In genomic region chr7:83381381-83382181, GRCm38 (mm10) we compare ENCODE assay signal across 11 mouse cellular contexts.
DNase-seq lines count a peak whose midpoint lies in the region; ATAC-seq and TF ChIP-seq lines count a peak whose summit lies in the region.
"Had no signal": no experiment of that assay in that cellular context is flagged by ENCODE, and none has a peak within 500 bp of the region (broad histone marks: within the 10 kb centered on the region; RNA-seq: fewer than 3 reads in every experiment).

No protein-coding gene starts in this region.

- no peaks in the 10 kb centered on the region for H3K36me3 ChIP-seq in forebrain, embryonic 16.5 days (ENCODE audit: control insufficient read depth, insufficient read depth)
- no peaks in the 10 kb centered on the region for H3K36me3 ChIP-seq in forebrain, postnatal 0 days (ENCODE audit: insufficient read depth)
- H3K36me3 ChIP-seq in midbrain, embryonic 11.5 days (ENCODE audit: control insufficient read depth, insufficient read depth, low read length) = no peaks in the 10 kb centered on the region
- no peaks in the 10 kb centered on the region for H3K36me3 ChIP-seq in heart, embryonic 11.5 days (ENCODE audit: control insufficient read depth, insufficient read depth, low read length)

- H3K4me1 ChIP-seq in forebrain, embryonic 16.5 days (replicated peaks; ENCODE audit: control insufficient read depth, insufficient read depth, low read length) = peaks cover 6% of the 10 kb centered on the region
- H3K4me1 ChIP-seq in forebrain, postnatal 0 days (ENCODE audit: insufficient read depth) = no peaks in the 10 kb centered on the region; the same call in 1 of the 2 replicates
- H3K4me1 ChIP-seq in midbrain, embryonic 11.5 days (ENCODE audit: control insufficient read depth, insufficient read depth, low read length) = peaks cover 9% of the 10 kb centered on the region
- peaks cover 7% of the 10 kb centered on the region for H3K4me1 ChIP-seq in heart, embryonic 11.5 days (ENCODE audit: control insufficient read depth, insufficient read depth, low read length)

- DNase-seq in forebrain, postnatal 0 days = no peak
- DNase-seq in brain, adult 2 months (ENCODE audit: low read depth, low spot score) = peak; percentile 86
- peak; percentile 28 to 62 for DNase-seq in layer of hippocampus, adult 2 months (ENCODE audit: low spot score in 2 of 2)
- DNase-seq in midbrain, embryonic 11.5 days (ENCODE audit: low spot score, missing footprints) = no peak
- no peak for DNase-seq in liver
- DNase-seq: B cell, adult 2 months; kidney, postnatal 4 days had no signal

- no peak overlapping the region for H3K4me2 ChIP-seq in forebrain, embryonic 16.5 days (ENCODE audit: low read length)
- H3K4me2 ChIP-seq in forebrain, postnatal 0 days (ENCODE audit: low read depth) = no peak overlapping the region
- H3K4me2 ChIP-seq in midbrain, embryonic 11.5 days = no peak overlapping the region
- H3K4me2 ChIP-seq in heart, embryonic 11.5 days = no peak overlapping the region
- H3K4me2 ChIP-seq: liver, embryonic 11.5 days had no signal

- ATAC-seq in forebrain, embryonic 16.5 days = no peak
- ATAC-seq in forebrain, postnatal 0 days = no peak
- ATAC-seq in midbrain, embryonic 11.5 days (ENCODE audit: low FRiP score) = no peak
- ATAC-seq in heart, embryonic 11.5 days (replicated peaks; ENCODE audit: insufficient number of reproducible peaks, low FRiP score, low TSS enrichment) = no peak
- no peak for ATAC-seq in erythroblast, adult 5-6 weeks (replicated peaks; ENCODE audit: low FRiP score, poor library complexity, severe bottlenecking)

- no peak overlapping the region for H3K9ac ChIP-seq in forebrain, embryonic 16.5 days (replicated peaks; ENCODE audit: low read depth, low read length)
- H3K9ac ChIP-seq in forebrain, postnatal 0 days = no peak overlapping the region
- H3K9ac ChIP-seq in midbrain, embryonic 11.5 days (ENCODE audit: low read length) = no peak overlapping the region
- H3K9ac ChIP-seq in heart, embryonic 11.5 days (ENCODE audit: low read depth, low read length) = no peak overlapping the region

- WGBS in forebrain, embryonic 16.5 days = 60% methylated on average over 7 of the region's 7 CpGs
- 54% methylated on average over 7 of the region's 7 CpGs for WGBS in forebrain, postnatal 0 days
- WGBS in midbrain, embryonic 11.5 days = 67% methylated on average over 7 of the region's 7 CpGs
- 65% methylated on average over 7 of the region's 7 CpGs for WGBS in heart, embryonic 11.5 days (ENCODE audit: insufficient replicate concordance)

- no peak overlapping the region for H3K4me3 ChIP-seq in forebrain, embryonic 16.5 days (replicated peaks; ENCODE audit: low read length)
- no peak overlapping the region for H3K4me3 ChIP-seq in forebrain, postnatal 0 days (ENCODE audit: low read depth, low read length)
- peak overlapping the region; percentile 35; the same call in 1 of the 2 replicates for H3K4me3 ChIP-seq in layer of hippocampus, adult 2 months
- H3K4me3 ChIP-seq in midbrain, embryonic 11.5 days (ENCODE audit: low read depth, low read length) = no peak overlapping the region
- H3K4me3 ChIP-seq in heart, embryonic 11.5 days (ENCODE audit: low read depth, low read length) = no peak overlapping the region

- TF ChIP-seq CTCF in forebrain, postnatal 0 days (IDR thresholded peaks at IDR 0.05; ENCODE audit: low read depth) = no peak
- no peak for TF ChIP-seq CTCF in layer of hippocampus, adult 2 months (conservative IDR thresholded peaks at IDR 0.05)

- no peaks in the 10 kb centered on the region for H3K27me3 ChIP-seq in forebrain, embryonic 16.5 days (replicated peaks; ENCODE audit: control insufficient read depth, insufficient read depth, low read length)
- H3K27me3 ChIP-seq in forebrain, postnatal 0 days (ENCODE audit: insufficient read depth, low read length) = no peaks in the 10 kb centered on the region
- H3K27me3 ChIP-seq in midbrain, embryonic 11.5 days (ENCODE audit: control insufficient read depth, insufficient read depth, low read length) = no peaks in the 10 kb centered on the region
- H3K27me3 ChIP-seq in heart, embryonic 11.5 days (ENCODE audit: control insufficient read depth, insufficient read depth, low read length) = no peaks in the 10 kb centered on the region

- peak overlapping the region; percentile 33; the same call in 1 of the 2 replicates for H3K27ac ChIP-seq in forebrain, embryonic 16.5 days (ENCODE audit: low read length)
- no peak overlapping the region for H3K27ac ChIP-seq in forebrain, postnatal 0 days (ENCODE audit: low read depth, low read length)
- H3K27ac ChIP-seq in layer of hippocampus, adult 2 months = peak overlapping the region; percentile 89
- 0 out of 2 replicates have a peak overlapping the region, but pooled peaks have one; percentile 2 for H3K27ac ChIP-seq in midbrain, embryonic 11.5 days (ENCODE audit: low read depth, low read length)
- no peak overlapping the region for H3K27ac ChIP-seq in heart, embryonic 11.5 days (ENCODE audit: low read depth, low read length)

- no peaks in the 10 kb centered on the region for H3K9me3 ChIP-seq in forebrain, embryonic 16.5 days (ENCODE audit: control insufficient read depth, low read length)
- no peaks in the 10 kb centered on the region for H3K9me3 ChIP-seq in forebrain, postnatal 0 days (ENCODE audit: low read length)
- H3K9me3 ChIP-seq in midbrain, embryonic 11.5 days (ENCODE audit: control insufficient read depth, low read length) = no peaks in the 10 kb centered on the region
- H3K9me3 ChIP-seq in heart, embryonic 11.5 days (replicated peaks; ENCODE audit: control insufficient read depth, low read length) = no peaks in the 10 kb centered on the region

Comparison
In these comparisons a context has a peak if more than half of its experiments do, and no peak if none do; other contexts are left out.
1. H3K27ac ChIP-seq: peak in forebrain, embryonic 16.5 days (single experiment), layer of hippocampus, adult 2 months (single experiment) and midbrain, embryonic 11.5 days (single experiment); none in forebrain, postnatal 0 days (single experiment) and heart, embryonic 11.5 days (single experiment).
2. DNase-seq: peak in brain, adult 2 months (single experiment) and layer of hippocampus, adult 2 months (2 of 2); none in forebrain, postnatal 0 days (single experiment), midbrain, embryonic 11.5 days (single experiment) and liver (single experiment).